Mouse (Mus musculus): ENCODE measurements around the gene 1700001L19Rik.

1700001L19Rik gene

GRCm38 (mm10) chr13:68607652-68608405 is 10.6 kb downstream of the 1700001L19Rik start:
- no peak for DNase-seq (ENCODE audit: low read depth, low spot score)

DNA sequence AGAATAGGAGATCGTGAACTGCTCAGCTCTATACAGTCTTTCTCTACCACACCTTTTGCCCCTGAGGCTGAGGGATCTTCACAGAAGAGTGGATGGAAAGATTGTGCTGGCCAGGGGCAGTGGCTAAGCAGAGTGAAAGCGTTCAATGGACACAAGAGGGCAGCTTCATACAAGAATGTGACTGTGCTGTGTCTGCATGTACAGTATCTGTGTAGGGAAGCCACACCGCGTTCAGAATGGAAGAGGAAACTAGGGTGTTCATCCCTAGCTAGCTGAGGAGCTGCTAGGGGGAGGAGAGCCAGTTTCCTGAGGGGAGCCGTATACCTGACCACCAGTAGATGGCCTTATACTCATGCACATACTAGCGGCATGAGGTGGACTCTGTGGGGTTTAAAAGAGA is 25.6 kb downstream of the 1700001L19Rik start:
- DNase-seq (ENCODE audit: low read depth, low spot score), result no peak

DNA sequence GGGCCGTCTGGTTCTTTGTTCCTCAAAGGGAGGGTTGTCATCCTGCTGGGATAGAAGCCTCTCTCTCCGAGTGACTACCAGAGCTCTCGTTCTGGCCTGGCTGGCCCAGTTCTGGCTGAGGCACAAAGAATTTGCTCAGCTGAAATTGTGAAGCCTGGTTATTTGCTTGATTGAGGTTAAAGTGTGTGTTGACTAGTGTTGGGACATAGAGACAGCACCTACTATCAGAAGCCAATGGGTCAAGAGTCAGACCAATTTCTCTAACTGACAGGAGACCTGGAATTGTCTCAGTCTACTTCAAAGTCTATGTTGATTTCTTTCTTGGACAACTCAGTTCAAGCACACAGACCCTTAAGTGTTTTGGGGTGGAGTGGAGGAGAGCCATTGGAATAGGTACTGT is 29.8 kb downstream of the 1700001L19Rik start:
- no peak for DNase-seq (ENCODE audit: low read depth, low spot score)

DNA sequence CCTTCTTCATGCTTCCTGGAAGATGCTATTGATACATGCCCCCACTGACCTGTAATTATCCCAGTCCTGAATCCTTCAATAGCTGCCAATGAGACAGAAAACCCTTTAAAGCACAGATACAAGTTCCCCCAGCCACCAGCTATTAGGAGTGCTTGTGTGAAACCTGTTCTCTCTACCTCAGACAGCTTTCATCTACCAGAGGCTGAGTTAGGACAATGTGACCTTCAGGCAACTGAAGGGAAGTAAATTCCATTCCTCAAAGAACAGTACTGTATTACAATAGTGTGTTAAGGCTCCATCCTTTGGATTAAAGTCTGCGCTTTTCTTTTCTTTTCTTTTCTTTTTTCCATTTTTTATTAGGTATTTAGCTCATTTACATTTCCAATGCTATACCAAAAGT is 45.6 kb downstream of the 1700001L19Rik start:
- no peak for DNase-seq (ENCODE audit: low read depth, low spot score)
